Mouse (Mus musculus): Measurements from ENCODE around the gene Ddc. TPM values are rescaled to one million over a fixed set of nuclear protein-coding genes. Genes with fewer than 3 reads are reported as not detected.
A peak's percentile ranks its signal among the peaks of the same experiment; 100 is the strongest.

Gene Ddc
- polyA plus RNA-seq, 1 experiment: 1.6 TPM

GRCm38 (mm10) chr11:11837384-11837783 is 60.6 kb downstream of the Ddc start:
- Histone ChIP-seq H3K27ac (ENCODE audit: insufficient read depth, low read length) (peak overlapping the region; percentile 1; the same call in 1 of the 2 replicates), H3K4me1 (ENCODE audit: control insufficient read depth, insufficient read depth, low read length) (peaks cover 4% of the 10 kb centered on the region), H3K4me3 (ENCODE audit: insufficient read depth, low read length) (no peak overlapping the region)
- TF ChIP-seq POLR2A (IDR thresholded peaks at IDR 0.05; ENCODE audit: low read depth, low read length): no peak
- no peak for TF ChIP-seq CTCF (IDR thresholded peaks at IDR 0.05; ENCODE audit: borderline replicate concordance, insufficient read depth, low read length)

GRCm38 (mm10) chr11:11836713-11837370 is 61.1 kb downstream of the Ddc start:
- H3K4me3 ChIP-seq (ENCODE audit: insufficient read depth, low read length): no peak overlapping the region
- H3K4me1 ChIP-seq (ENCODE audit: control insufficient read depth, insufficient read depth, low read length): peaks cover 2% of the 10 kb centered on the region
- peak overlapping the region; percentile 1; the same call in 1 of the 2 replicates for H3K27ac ChIP-seq (ENCODE audit: insufficient read depth, low read length)
- TF ChIP-seq POLR2A (IDR thresholded peaks at IDR 0.05; ENCODE audit: low read depth, low read length): no peak
- no peak for TF ChIP-seq CTCF (IDR thresholded peaks at IDR 0.05; ENCODE audit: borderline replicate concordance, insufficient read depth, low read length)

DNA sequence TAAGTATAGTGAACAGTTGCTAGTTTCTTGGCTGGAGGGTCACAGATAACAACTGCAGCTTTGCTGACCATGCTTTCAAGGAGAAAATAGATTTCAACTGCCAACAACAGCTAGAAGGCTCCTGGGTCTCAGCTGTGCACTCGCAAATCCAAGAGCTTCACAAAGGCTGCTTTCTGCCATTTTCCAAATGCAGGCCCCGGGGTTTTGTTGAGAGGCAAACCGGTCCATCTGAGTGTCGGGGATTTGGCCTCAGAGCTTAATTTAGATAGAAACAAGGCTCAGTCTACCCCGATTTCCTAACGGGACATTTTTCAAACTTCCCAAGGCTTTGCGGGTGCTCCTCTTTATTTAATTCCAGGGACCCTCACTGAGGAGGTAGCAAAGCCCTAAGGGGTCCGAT is 61.7 kb downstream of the Ddc start:
- Histone ChIP-seq H3K4me1 (ENCODE audit: control insufficient read depth, insufficient read depth, low read length) (peaks cover 2% of the 10 kb centered on the region), H3K27ac (ENCODE audit: insufficient read depth, low read length) (no peak overlapping the region), H3K4me3 (ENCODE audit: insufficient read depth, low read length) (no peak overlapping the region)
- TF ChIP-seq POLR2A (IDR thresholded peaks at IDR 0.05; ENCODE audit: low read depth, low read length) (no peak), CTCF (IDR thresholded peaks at IDR 0.05; ENCODE audit: borderline replicate concordance, insufficient read depth, low read length) (no peak)

DNA sequence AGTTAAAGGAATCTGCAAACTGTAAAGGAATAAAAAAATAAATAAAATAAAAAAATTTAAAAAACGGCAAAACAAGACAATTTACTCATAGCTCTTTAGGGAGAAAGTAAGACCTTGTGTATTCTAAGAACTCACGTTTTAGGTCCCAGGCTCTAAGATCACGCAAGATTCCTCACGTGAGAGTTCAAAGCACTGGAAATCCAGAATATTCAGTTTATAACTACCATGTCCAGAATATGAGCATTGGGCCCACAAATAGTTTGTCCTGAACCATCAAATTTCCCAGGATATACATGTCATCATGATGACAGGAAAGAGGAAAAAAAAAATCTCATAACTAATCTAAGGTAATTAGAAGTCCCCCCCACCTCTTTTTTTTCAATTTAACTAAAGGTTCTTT is 62.2 kb downstream of the Ddc start:
- Histone ChIP-seq H3K4me1 (ENCODE audit: control insufficient read depth, insufficient read depth, low read length) (peaks cover 2% of the 10 kb centered on the region; the same call in 1 of the 2 replicates), H3K4me3 (ENCODE audit: insufficient read depth, low read length) (no peak overlapping the region), H3K27ac (ENCODE audit: insufficient read depth, low read length) (no peak overlapping the region)
- TF ChIP-seq CTCF (IDR thresholded peaks at IDR 0.05; ENCODE audit: borderline replicate concordance, insufficient read depth, low read length) (no peak), POLR2A (IDR thresholded peaks at IDR 0.05; ENCODE audit: low read depth, low read length) (no peak)

DNA sequence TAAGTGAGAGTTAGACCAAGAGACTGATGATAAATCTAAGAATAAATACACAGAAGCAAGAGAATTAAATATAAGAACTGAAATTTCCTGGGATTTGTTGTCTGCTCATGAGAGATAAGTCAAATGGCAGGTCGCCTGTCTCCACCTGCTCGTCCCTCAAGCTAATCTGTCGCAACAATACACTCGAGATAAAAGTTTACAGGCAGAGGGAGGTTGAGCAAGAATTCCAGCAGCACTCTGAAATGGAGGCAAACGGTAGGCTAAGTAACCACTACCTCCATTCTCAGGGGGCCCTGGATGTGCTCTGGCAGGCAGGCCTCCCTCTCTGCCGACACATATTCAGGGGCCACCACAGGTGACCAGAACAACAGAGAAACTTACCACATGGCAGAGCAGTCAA is 62.6 kb downstream of the Ddc start:
- no peak for TF ChIP-seq CTCF (IDR thresholded peaks at IDR 0.05; ENCODE audit: borderline replicate concordance, insufficient read depth, low read length)
- TF ChIP-seq POLR2A (IDR thresholded peaks at IDR 0.05; ENCODE audit: low read depth, low read length): no peak
- H3K27ac ChIP-seq (ENCODE audit: insufficient read depth, low read length): no peak overlapping the region
- H3K4me3 ChIP-seq (ENCODE audit: insufficient read depth, low read length): no peak overlapping the region
- H3K4me1 ChIP-seq (ENCODE audit: control insufficient read depth, insufficient read depth, low read length): no peaks in the 10 kb centered on the region; the same call in 1 of the 2 replicates

GRCm38 (mm10) chr11:11833100-11833499 is 64.8 kb downstream of the Ddc start:
- Histone ChIP-seq H3K27ac (ENCODE audit: insufficient read depth, low read length) (no peak overlapping the region), H3K4me3 (ENCODE audit: insufficient read depth, low read length) (no peak overlapping the region), H3K4me1 (ENCODE audit: control insufficient read depth, insufficient read depth, low read length) (peaks cover 9% of the 10 kb centered on the region)
- TF ChIP-seq POLR2A (IDR thresholded peaks at IDR 0.05; ENCODE audit: low read depth, low read length) (no peak), CTCF (IDR thresholded peaks at IDR 0.05; ENCODE audit: borderline replicate concordance, insufficient read depth, low read length) (no peak)

DNA sequence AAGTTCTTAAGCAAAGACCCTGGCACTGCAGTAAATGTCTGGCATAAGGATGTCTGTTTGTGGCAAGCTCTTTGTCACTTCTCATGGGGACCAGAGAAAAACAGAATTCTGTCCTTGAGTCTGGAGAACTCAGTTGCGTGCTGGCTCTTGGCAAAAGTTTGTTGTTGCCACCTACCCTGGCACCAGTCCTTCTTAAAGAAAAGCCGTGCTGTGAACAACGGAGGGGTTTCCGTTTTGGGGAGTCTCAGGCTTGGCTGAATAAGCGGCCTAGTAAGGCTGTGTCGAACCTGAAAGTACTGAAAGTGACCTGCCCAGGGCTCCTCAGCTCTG is 65.2 kb downstream of the Ddc start:
- Histone ChIP-seq H3K4me1 (ENCODE audit: control insufficient read depth, insufficient read depth, low read length) (peaks cover 9% of the 10 kb centered on the region), H3K4me3 (ENCODE audit: insufficient read depth, low read length) (no peak overlapping the region), H3K27ac (ENCODE audit: insufficient read depth, low read length) (no peak overlapping the region)
- TF ChIP-seq POLR2A (IDR thresholded peaks at IDR 0.05; ENCODE audit: low read depth, low read length): no peak
- no peak for TF ChIP-seq CTCF (IDR thresholded peaks at IDR 0.05; ENCODE audit: borderline replicate concordance, insufficient read depth, low read length)

- peaks cover 9% of the 10 kb centered on the region for H3K4me1 ChIP-seq (ENCODE audit: control insufficient read depth, insufficient read depth, low read length)
- H3K27ac ChIP-seq (ENCODE audit: insufficient read depth, low read length): no peak overlapping the region
- no peak overlapping the region for H3K4me3 ChIP-seq (ENCODE audit: insufficient read depth, low read length)
- TF ChIP-seq POLR2A (IDR thresholded peaks at IDR 0.05; ENCODE audit: low read depth, low read length) (no peak), CTCF (IDR thresholded peaks at IDR 0.05; ENCODE audit: borderline replicate concordance, insufficient read depth, low read length) (no peak)
These were observed 65.8 kb downstream of the Ddc start for GRCm38 (mm10) chr11:11831940-11832754.

- TF ChIP-seq CTCF (IDR thresholded peaks at IDR 0.05; ENCODE audit: borderline replicate concordance, insufficient read depth, low read length) (no peak), POLR2A (IDR thresholded peaks at IDR 0.05; ENCODE audit: low read depth, low read length) (no peak)
- H3K4me1 ChIP-seq (ENCODE audit: control insufficient read depth, insufficient read depth, low read length): peaks cover 9% of the 10 kb centered on the region
- H3K27ac ChIP-seq (ENCODE audit: insufficient read depth, low read length): no peak overlapping the region
- no peak overlapping the region for H3K4me3 ChIP-seq (ENCODE audit: insufficient read depth, low read length)
These were observed 66.4 kb downstream of the Ddc start for GRCm38 (mm10) chr11:11831526-11831925.

GRCm38 (mm10) chr11:11830884-11831495 is 67.0 kb downstream of the Ddc start:
- Histone ChIP-seq H3K4me1 (ENCODE audit: control insufficient read depth, insufficient read depth, low read length) (peaks cover 11% of the 10 kb centered on the region), H3K4me3 (ENCODE audit: insufficient read depth, low read length) (no peak overlapping the region), H3K27ac (ENCODE audit: insufficient read depth, low read length) (no peak overlapping the region)
- TF ChIP-seq POLR2A (IDR thresholded peaks at IDR 0.05; ENCODE audit: low read depth, low read length) (no peak), CTCF (IDR thresholded peaks at IDR 0.05; ENCODE audit: borderline replicate concordance, insufficient read depth, low read length) (no peak)

All from embryonic fibroblast, embryonic 13.5 days (primary cell).